Mouse (Mus musculus): ENCODE data around the gene Pcsk6.

The Pcsk6 gene

DNA sequence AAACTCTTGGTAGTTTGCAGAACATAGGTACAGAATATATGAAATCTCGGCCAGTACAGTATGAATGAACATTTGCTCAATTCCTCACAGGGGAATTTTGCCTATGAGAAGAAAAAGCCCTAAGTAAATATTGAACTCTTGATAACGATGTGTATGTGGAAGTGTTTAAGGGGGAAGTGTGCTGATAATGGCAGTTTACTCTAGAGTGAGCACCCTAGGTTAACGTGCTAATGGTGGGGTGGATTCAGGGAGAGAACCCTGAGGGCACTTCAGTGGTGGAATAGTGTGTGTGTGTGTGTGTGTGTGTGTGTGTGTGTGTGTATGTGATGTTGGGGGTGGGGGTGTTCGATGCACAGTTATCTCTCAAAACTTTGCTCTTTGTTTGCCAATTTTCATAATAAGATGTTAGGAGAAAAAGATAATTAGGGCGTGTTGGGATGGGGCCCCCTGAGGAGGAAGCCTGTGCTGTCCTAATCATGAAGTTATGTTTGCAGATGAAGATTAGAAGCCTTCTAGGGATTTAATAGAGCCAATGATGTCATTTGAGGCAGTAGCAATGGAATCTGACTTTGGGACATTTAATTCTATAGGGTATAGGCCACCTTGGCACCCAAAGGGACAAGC is 19.2 kb downstream of the Pcsk6 start:
- no peak for DNase-seq (ENCODE audit: inconsistent age in 2 of 2, low spot score in 1 of 2)

DNA sequence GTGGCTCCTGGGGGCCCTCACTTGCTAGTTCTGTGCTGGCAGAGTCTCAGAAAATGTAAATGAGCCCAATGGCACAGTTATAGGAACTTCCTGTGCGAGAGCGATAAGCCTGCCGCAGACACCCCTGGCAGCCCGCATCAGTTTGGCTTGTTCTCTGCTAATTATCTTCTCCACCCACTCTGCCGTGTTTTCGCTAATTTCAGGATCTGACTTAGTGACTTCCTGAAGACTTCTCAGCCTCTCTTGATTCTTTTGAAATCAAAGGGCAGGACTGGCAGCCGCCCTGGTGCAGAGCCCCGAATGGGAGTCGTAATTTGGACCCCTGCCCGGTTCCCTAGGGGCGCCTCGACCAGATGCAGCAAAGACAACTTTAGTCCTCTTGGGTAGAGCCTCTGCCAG is 19.8 kb downstream of the Pcsk6 start:
- no peak for DNase-seq (ENCODE audit: inconsistent age in 2 of 2, low spot score in 1 of 2)

DNA sequence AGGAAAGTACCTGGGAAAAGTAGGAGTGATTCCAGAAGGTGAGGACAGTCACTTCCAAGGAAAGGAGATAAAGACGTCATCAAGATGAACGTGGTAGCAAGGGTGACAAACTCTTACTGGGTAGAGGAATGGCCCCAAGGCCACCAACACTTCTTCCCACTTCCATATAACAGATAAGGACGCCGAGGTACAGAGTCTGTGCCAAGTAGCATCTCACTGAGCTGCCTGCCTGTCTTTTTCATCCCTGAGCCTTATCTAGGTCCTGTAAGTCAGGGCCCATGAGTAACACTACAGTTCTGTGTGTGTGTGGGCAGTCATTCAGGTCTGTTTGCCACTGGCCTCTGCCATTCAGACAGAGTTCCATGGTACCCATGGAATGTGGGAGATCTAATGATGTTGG is 23.4 kb downstream of the Pcsk6 start:
- no peak for DNase-seq (ENCODE audit: inconsistent age in 2 of 2, low spot score in 1 of 2)

DNA sequence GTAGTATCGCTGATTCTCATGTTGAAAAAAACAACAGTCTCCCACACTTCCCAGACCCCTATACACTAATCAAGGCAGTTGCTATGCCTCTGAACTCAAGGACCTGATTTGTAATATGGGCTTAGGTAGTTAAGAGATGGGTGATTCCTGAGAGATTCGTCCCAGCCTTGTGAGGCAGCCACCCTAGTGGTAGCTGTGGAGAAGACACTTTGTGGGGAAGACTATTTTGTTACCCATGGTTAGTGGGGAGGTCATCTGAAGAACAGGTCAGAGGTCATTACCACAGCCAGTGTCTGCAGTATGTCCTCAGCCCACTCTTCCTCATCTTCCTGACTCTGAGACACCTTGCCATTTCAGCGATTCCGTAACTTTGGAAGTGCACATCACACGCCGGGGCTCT is 24.3 kb downstream of the Pcsk6 start:
- no peak for DNase-seq (ENCODE audit: inconsistent age in 2 of 2, low spot score in 1 of 2)

DNA sequence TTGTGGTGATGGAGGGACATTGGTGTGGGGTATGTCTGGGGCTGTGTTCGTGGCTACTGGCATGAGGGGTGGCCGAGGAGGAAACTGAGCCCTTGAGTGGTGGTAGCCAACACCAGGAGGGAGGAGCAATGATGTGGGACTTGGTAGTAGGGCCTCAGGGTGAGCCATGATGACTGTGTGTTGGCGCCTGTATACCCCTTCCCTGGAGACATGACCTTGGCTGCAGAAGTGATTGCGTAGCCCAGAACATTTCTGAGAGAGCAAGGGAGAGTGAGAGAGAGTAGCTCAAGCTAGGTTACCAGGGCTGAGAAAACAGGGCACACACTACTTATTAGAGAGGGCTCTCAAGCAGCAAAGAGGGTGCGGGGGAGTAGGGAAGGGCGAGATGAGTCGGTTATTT is 30.3 kb downstream of the Pcsk6 start:
- peak in 1 of 2 experiments; percentile 50 for DNase-seq (ENCODE audit: inconsistent age in 2 of 2, low spot score in 1 of 2)

DNA sequence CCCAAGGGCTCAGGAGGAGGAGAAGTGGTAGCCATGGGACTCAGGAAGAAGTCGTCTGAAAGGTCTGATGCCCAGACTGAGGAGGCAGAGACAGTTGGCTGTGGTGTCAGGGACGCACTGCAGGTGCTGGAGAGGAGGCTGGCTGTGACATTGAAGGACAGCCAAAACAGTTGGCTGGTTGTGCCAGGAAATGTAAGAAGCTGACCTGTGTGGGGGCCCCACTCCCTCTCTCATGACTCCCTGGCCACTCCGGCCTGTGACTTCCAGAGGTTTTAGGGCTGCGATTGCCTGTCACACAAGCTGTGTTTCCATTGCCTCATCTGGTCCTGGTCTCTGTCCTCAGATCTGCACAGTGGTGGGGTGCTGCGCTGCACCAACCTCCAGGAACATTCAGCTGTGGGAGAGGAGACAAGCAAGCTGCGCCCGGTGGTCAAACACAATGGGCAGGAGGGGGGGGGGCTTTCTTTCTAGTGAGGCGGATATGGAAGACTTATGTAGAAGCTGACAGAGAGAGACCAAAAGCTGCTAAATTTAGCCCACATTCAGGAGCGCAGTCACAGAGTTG is 30.8 kb downstream of the Pcsk6 start:
- DNase-seq (ENCODE audit: inconsistent age in 2 of 2, low spot score in 1 of 2) = no peak

DNA sequence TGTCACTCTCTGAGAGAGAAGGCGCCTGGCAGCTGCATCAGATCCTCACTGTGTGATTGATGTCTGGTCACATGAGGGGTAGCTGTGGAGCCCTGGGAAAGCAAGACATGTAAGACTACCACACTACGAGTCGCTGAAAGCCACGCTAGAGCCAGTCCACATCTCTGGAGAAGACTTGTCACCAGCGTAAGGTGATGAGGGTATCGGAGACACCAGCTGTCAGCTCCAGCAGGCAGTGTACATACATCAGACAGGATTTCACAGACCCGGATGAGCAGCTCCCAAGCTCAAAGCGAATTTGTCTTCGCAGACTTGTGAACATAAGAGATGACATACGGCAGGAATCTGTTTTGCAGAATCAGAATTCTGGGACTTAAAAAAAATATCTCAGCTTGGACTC is 32.0 kb downstream of the Pcsk6 start:
- DNase-seq (ENCODE audit: inconsistent age in 2 of 2, low spot score in 1 of 2) = no peak

DNA sequence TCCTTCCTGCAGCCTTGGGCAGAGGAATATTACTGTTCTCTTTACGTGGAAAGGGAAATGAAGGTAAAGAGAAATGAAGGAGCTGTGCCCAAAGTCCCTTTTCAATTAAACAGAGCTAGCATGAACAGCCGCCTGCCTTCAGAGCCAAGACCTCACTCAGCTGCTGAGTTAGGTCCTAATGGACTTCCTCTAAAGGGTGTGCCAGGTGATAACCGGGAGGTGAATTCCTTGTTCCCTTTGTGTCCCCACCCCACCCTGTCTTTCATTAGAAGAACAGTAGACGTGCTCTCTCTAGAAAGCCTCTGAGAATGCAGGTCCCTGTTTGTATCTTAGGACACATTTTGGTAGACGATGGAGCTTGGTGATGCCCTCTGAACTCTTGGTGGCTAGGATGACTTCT is 33.7 kb downstream of the Pcsk6 start:
- no peak for DNase-seq (ENCODE audit: inconsistent age in 2 of 2, low spot score in 1 of 2)

DNA sequence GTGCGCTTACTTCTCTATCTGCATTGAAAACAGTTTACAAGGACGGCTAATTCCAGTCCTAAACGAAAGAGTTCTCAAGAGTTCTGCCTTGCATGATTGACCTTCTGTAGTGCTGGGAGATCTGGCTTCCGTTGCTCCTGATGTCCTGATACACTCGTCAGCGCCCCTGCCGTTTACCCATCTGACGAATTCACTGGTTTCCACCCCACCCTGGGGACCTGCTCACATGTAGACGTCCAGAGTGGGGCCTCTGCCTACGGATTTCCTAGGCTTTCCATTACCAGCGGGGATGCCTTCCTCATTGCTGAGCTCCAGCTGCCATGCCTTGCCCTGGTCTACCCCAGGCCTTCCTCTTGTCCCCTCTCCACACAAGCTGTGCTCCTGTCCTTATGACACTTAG is 39.7 kb downstream of the Pcsk6 start:
- DNase-seq (ENCODE audit: inconsistent age in 2 of 2, low spot score in 1 of 2) = no peak

DNA sequence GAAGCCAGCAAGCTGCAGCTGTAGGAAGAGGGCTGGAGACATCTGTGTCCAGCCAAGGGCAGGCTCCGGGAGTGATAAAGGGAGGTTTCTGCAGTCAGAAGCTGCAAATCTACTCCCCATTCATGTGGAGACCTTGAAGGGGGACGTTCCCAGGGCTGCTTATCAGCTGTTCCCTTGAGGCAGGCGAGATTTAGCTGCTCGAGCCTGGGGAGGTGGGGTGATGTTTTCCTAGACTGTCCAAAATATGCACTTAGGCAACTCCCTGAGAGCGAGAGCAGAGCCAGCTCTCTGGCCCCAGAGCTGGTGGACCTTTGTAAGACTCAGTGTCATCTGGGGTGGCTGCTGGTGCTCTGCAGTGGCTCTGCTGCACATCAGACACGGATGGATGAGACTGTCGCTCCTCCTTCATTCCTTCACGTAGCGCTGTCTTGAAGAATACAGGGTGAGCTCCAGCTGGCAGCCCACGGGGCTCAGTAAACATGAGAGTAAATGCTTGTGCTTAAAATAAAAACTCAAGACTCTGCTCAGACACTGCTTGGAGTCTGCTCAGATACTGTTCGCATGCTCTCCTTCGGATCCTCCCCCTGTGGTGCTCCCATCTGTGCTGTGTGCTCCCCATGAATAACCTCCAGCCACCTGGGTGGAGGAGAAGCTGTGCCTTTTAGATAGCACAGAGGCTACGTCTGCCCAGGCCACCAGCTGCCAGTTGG is 41.1 kb downstream of the Pcsk6 start:
- peak; percentile 78 to 90 for DNase-seq (ENCODE audit: inconsistent age in 2 of 2, low spot score in 1 of 2)

DNA sequence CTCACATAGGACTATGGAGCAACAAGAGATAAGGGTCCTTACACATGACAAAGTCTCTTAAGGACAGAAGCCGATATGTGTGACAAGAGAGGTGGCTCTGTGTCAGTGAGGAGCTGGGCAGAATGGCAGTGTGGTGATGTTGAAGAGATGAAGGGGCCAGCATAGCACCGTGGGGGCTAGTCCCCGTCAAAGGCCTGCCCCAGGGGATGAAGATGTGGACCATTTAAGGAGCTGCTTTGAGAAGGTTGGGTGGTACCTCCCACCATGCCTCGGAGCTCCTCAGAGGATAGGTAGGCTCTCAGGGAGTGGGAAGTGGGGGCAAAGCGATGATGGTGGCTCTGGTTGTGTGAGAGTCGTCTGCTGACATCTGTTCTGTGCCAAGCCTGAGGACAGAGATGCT is 41.9 kb downstream of the Pcsk6 start:
- no peak for DNase-seq (ENCODE audit: inconsistent age in 2 of 2, low spot score in 1 of 2)

DNA sequence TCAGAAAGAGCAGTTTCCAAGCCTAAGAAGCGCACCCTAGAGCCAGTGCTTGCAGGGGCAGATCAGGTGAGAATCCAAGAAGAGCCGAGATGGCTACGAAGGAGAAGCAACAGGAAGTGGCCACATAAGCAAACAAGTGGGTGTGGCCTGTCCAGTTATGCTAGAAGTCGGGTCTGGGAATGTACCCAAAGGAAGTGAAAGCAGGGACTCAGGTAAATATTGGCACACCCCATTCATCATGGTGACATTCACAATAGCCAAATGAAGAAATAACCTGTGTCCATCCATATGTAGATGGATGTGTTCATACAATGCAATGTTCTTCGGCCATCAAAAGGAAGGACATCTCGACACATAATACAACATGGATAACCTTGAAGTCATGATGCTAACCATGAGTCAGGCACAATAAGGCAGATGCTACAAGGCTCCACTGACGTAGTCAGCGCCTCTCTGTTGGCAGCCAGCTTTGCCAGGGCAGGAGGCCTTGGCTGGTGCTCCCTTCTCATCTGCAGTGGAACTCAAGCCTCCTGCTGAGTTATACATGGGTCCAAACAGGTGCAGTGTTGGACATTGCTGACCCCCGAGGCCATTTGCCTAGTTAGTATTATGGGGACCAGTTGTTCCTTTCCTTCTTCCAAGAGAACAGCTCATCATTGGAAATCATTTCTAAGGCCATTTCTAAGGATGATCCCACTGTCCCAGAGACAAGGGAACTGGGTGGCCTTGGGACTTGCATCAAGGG is 45.2 kb downstream of the Pcsk6 start:
- peak; percentile 60 to 74 for DNase-seq (ENCODE audit: inconsistent age in 2 of 2, low spot score in 1 of 2)

DNA sequence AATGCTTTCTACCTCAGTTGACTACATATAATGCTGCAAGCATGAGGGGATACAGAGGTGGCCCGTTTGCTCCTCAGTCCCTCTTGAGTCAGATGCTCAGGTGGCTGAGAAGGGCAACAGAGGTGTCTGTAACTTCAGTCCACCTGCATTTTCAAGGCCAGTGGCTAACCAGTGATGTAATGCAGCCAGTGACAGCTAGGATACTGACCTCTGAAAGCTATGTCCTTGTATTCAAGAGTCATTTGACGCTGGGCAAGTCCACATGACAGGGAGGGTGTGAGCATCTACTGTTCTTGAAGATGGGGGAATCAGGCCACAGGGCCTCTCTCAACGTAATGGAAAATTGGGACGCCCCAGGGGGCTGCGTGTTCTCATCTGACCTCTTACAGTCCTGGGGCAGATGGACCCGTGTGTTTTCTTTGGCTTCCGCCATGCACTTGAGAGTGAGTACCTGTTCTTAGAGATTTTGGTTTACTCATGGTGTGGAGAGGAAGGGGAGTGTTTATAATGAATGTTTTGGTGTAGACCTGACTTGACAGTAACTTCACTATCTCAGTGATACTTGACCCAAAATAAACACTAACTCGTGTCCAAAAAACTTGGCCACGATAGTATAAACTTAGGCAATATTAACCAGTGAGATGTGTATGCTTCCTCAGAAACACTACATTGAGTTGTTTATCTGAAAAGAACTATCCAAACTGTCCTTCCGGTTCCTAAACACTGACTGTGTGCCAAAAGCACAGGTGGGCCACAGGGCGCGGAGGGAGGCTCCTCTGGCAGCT is 48.0 kb downstream of the Pcsk6 start:
- DNase-seq (ENCODE audit: inconsistent age in 2 of 2, low spot score in 1 of 2) = peak in 1 of 2 experiments; percentile 47

DNA sequence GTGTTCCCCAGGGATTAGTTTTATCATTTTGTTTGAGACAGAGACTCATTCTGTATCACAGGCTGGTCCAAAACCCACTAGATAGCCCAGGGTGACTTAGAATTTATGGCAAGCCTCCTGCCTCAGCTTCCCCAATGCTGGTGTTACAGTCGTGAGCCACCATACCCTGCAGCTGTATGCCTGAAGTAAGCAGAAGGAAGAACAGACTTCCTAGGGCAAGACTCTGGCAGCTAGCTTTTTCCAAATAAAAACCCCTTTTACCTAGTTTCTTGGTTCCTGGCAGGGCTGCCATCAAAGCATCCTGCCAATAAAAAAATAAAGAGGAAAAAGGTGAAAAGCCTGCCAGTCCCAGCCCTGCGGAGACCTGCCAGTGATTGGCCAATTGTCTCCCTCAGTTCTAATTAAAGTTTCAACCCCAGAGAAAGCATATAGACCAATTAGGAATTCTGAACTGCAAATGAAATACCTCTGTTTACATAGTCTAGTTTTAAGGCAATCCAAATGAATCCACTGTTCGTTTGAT is 51.6 kb downstream of the Pcsk6 start:
- DNase-seq (ENCODE audit: inconsistent age in 2 of 2, low spot score in 1 of 2) = peak in 1 of 2 experiments; percentile 44

DNA sequence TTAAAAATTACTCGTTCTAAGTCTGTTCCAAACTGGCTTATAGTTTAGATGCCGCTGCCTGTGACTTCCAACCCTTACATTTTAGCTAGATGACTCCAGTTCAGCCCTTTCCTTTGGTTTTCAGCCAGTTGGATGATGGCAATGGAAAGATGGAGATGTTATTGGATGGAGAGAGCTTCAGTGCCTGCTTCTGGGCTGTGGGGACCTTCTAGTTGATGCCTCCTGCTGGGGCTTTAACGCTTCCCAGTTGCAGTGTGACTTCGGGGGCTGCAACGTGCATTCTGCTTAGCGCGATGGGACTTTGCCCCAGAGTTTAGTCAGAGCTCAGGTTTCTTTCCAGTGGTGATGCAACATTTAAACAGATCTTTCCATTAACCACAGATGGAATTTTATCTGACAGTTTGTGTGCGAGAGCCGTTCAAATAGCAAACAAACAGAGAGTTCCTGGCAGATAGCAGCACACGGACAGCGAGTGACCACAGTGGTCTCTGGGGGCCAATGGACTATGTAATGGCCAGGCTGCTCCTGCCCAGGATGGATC is 53.3 kb downstream of the Pcsk6 start:
- peak in 1 of 2 experiments; percentile 37 for DNase-seq (ENCODE audit: inconsistent age in 2 of 2, low spot score in 1 of 2)

DNA sequence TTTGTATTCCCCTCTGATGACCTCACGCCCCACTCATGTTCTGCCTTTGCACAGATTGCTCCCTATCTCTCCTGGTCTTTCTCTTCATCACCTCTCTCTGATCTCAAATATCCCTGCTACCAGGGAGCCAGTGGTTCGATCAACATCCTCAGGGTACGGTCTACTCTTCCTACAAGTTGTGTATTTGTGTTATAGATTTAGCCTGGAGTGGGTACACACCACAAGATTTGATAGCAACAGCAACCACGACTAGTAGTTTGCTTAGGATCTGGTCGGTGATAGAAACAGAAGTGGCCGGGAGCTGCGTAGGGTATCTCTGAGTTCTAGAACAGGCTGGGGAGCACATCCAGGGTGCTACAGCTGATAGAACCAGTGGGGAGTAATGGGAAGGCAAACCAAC is 54.3 kb downstream of the Pcsk6 start:
- no peak for DNase-seq (ENCODE audit: inconsistent age in 2 of 2, low spot score in 1 of 2)

DNA sequence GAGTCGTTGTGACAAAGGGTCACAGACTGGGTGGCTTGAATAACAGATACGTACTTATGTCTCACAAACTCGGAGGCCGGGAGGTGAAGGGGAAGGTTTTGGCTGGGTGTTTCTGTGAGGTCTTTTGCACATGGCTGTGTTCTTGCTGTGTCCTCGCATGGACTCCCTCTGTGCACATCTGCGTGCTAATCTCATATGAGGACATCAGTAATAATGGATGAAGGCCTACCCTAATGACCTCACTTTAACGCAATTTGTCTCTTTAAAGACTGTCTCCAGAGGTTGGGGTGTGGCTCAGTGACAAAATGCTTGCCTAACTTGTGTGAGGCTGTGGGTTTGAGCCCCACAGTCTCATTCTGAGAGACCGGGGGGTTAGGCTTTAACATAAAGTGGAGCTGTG is 55.0 kb downstream of the Pcsk6 start:
- no peak for DNase-seq (ENCODE audit: inconsistent age in 2 of 2, low spot score in 1 of 2)

DNA sequence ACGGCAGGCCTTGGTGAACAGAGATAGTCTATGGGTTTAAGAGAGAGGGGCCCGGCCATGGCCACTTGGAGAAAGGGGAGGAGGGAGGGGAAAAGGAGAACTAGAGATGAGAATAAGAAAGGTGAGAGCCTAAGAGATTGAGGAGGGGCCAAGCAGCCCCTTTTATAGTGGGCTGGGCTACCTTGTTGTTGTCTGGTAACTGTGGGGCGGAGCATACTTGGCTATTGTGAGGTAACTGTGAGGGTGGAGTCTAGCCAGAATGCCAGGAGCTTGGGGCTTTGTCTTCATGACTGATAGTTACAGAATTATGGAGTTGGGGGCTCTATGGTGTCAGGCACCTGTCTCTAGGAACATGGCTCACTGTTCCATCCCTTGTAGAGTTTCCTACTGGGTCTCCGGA is 56.9 kb downstream of the Pcsk6 start:
- DNase-seq (ENCODE audit: inconsistent age in 2 of 2, low spot score in 1 of 2) = no peak

DNA sequence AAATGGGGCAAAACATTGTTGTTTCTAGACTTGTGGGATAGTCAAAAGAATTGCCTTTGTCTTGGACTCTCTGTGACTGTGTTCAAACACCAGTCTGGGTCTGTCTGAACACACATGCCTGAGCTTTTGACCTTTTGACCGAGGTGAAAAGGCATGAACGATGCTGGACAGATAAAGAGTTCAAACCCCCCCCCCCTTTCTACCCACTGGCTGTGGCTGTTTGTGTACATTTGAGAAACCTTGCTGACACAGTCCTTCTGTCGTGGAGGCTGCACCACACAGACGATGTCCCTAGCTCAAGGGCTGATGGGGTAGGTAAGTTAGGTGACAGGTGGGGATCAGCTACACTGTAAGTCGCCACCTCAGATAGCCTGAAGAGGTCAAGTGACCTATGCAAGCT is 67.9 kb downstream of the Pcsk6 start:
- DNase-seq (ENCODE audit: inconsistent age in 2 of 2, low spot score in 1 of 2) = no peak

DNA sequence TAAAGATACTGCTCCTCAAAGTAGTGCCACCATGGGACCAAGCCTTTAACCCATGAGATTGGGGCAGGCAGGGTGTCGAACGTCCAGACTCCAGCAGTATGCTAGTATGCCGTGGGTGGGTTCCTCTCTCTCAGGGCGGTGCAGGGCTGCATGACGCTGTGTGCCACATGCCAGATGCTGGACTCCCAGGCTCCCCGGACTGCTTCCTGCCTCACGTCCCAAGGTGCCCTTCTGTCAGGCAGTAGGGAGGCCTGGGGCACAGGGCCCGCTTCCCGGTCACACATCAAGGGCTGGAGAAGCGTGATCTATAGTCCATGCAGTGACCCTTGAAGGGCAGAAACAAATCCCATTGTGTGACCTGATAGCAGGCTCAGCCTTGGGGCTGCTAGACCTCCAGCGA is 68.9 kb downstream of the Pcsk6 start:
- no peak for DNase-seq (ENCODE audit: inconsistent age in 2 of 2, low spot score in 1 of 2)

Data from adrenal gland, adult (tissue).